Mouse (Mus musculus) left cerebral cortex, adult 9 months (tissue): ENCODE measurements around the gene 9230104L09Rik.
A peak's percentile ranks its signal among the peaks of the same experiment; 100 is the strongest.

Experiments used
- DNase-seq, 2 experiments: peaks; one replicate each; pipeline ENCODE4 v3.0.0; 2022; ENCODE audit warnings: low spot score in 2 of 2

Gene 9230104L09Rik

DNA sequence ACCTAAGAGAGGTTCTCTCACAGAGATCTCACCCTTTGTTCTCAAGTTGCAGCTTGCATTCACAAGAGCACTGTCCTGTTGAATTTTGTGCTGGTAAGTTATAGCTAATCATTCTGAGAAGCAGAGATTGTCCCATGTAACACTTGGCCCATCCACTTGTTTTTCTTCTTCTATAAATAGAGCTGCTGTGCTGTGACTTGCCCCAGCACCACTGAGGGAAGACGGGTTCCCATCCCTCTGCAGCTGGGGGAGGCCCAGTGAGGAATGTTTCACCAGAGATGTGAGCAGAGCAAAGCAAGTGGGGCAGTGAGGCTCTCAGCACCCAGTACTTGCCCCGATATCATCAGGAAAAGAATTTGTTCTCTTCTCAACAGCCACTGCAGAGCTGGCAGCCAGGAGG, at the start of gene 9230104L09Rik:
Gene 9230104L09Rik, minus strand, starts transcription at position 73 of the 400 bp plus-strand sequence.
- DNase-seq = no peak

DNA sequence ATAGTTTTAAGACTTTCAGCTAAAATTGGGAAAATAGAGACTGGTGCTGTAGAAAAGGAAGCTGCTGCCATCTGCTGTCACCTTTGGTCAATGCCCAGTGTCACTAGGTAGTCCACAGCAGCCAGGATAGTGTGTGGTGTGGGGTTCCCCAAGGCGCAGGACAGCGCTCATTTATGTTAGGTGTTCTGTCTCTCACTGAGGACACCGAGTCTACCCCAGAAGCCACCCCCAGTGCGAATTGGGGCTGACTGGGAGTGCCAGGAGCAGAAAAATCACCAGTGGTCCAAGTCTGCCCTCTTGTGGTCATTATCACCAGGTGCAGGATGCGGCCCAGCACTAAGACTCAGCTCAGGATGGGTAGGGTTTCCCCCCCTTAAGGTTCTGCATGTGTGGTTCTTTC, 37.4 kb upstream of the 9230104L09Rik start:
- DNase-seq = peak in 1 of 2 experiments; percentile 74

DNA sequence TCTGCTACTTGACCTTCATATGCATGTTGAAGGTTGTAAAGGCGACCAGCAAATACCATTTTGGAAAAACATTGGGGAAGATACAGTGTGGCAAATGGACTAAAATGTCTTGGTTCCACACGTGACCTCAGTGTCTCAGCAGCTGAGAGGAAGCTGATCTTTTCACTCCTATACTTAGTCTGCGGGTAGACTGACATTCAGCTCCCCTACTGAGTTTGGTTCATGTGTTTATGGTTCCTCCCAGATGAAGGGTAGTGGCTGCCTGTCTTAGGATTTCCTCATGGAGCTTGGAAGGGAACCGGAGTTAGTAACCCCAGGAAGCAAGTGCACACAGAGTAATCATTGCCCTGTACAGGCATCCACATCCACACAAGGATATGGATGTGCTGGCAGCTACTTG, 35.5 kb upstream of the 9230104L09Rik start:
- no peak for DNase-seq

DNA sequence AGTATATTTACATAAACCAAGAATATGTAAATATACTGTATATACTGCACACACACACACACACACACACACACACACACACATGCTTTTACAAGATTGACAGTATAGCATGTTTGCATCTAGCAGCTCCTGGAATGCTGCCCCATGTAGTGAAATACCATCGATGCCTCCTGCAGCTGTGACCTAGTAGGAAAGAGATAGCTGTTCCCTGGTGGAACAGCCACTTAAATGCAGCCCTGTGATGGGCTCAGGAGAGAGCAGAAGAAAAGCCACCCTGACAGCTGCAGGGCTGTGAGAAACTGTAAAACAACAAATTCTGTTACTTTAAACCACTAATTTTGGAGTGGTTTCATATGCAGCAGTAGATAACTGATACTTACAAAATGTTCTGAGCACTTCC, 31.4 kb upstream of the 9230104L09Rik start:
- no peak for DNase-seq

DNA sequence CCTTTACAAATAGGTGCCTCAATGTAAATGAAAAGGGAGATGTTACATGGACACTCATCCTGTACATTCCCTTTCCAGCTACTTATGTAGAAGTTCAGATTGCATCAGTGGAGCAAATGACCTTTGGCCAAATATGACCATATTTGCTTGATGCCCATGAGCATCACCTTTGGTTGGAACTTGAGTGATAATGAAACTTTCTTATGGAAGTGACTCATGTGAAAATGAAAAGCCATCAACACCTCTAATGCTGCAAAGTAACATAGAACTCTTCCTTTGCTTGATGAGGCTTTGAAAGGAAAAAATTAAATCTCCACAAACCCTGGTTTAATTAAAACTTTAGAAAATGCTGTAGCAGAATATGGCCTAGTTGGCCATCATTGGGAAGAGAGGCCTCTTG, 28.3 kb upstream of the 9230104L09Rik start:
- DNase-seq = no peak

DNA sequence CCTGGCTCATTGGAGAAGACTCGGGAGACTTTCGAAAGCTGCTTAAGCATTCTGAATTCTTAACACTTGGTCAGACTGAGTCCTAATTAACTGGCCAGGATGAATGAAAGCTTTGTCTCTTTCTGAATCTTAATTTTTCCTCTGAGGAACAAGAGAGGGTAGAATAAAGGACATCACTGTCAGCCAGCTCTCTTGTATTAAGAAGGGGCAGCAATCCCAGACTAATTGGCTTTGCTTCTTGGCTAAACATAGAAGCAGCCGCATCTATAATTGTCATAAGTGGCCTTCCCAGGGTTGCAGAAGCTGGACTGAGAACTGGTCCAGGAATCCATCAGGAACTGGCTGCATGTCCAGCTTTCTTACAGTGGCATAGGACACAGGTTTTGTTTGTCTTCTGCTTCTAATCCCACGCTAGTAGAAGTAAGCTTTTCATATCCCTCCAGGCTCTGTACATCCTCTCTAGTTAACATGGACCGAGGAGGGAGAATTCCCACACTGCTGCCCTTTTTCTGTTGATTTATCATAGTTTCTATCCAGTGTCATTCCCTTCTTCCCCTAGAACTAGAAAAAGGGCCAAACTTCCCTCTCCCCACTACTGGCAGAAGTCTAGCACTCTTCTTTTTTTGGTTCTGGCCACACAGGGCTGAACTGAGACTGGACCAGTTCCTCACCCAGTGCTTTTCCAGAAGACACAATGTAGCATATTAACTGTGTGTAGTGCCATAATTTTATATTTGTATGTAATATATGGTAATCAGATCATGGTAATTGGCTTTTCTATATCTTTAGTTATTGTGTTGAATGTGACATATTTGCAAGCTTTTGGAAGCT, 25.4 kb upstream of the 9230104L09Rik start:
- DNase-seq = peak in 1 of 2 experiments; percentile 62

DNA sequence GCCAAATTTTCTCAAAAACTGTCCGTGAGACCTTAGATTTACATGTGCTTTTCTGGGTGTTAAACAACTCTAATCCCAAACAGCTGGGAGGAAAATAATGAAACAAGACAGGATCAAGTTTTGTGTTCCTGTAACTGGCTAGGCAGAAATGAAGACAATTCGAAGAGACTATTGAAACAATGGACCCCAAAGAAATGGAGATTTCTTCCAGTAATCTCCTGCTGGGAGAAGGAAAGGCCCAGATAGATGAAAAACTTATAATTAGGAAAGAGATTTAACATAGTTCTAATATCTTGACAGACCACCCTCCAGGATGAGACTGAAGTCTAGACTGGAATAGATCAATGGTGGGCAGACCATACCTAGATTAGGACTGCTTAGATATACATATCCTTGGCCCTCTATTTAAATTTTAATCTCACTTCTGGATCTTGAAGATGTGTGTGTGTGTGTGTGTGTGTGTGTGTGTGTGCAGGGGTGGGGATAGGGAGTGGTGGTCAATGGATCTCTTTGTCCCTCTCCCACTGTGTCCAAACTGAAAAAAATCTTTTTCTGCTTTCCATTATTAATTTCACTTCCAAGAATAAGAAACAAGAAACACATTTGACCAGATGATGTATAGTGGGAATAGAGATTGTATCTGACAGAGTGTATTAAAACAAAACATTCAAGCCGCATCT, 24.6 kb upstream of the 9230104L09Rik start:
- no peak for DNase-seq

DNA sequence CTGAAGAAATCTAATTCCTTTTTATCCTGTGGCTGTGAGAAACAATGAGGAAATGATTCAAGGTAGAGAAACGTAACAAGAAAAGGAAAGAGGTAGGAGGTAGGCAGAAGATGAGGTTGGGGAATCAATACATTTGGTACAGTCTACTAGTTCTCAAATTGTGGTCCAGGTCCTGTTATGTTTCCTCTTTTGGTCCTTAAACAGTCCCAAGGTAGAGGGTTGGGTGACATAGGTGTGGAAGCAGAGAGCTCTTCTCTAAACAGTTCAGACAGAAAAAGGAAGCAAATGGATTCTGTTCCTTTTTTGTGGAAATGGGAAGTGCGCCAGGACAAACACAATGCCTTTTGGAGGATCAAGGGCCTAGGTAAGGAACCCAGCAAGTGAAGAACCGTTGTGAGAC, 24.0 kb upstream of the 9230104L09Rik start:
- DNase-seq = no peak

DNA sequence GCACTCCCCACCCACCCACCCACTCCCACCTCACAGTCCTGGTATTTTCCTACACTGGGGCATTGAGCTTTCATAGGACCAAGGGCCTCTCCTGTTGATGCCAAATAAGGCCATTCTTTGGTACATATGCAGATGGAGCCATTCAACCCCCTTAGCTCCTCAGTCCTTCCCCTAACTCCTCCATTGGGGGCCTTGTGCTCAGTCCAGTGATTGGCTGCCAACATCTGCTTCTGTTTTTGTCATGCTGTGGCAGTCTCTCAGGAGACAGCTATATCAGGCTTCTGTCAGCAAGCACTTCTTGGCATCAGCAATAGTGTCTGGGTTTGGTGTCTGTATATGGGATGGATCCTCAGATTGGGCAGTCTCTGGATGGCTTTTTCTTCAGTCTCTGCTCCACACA, 19.9 kb upstream of the 9230104L09Rik start:
- no peak for DNase-seq

DNA sequence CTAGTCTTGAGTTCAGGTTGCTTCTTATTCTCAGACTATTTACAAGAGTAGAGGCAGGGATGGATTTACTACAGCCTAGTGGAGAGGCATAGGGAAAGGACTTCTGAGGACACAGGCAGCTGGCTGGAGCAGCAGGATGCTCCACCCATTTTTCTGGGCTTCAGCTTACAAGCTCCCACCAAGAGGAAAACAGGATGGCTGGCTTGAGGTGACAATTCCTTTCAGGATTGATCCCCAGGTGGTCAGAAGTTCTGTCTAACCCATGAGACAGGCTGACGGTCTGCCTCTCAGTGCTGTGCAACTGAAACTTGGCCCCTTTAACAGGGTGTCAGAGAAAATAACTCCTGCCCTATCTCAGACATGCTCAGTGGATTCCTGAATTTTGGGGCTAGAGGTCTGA, 14.4 kb upstream of the 9230104L09Rik start:
- DNase-seq = no peak

DNA sequence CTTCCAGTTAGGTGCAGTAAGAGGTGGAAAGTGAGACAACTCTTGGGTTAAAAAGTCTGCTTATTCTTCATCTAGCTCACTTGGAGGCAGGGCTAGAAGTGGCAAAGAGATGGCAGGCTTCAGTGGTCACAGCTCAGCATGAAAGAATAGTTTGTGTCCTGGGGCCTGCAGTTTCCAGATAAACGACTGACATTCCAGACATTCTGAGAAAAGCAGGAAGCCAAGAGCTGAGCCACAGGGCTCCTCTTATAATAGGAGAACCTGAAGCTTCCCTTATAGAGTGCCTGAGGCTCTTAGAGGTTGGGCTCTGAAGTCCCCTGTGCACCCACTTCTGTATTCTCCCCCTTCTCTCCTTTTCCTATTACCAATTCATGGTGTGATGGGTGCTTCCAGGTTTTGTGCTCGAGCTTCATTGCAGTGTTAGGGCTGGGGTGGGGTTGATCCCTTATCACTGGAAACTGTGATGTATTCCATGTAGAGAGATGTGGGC, 13.8 kb upstream of the 9230104L09Rik start:
- no peak for DNase-seq

DNA sequence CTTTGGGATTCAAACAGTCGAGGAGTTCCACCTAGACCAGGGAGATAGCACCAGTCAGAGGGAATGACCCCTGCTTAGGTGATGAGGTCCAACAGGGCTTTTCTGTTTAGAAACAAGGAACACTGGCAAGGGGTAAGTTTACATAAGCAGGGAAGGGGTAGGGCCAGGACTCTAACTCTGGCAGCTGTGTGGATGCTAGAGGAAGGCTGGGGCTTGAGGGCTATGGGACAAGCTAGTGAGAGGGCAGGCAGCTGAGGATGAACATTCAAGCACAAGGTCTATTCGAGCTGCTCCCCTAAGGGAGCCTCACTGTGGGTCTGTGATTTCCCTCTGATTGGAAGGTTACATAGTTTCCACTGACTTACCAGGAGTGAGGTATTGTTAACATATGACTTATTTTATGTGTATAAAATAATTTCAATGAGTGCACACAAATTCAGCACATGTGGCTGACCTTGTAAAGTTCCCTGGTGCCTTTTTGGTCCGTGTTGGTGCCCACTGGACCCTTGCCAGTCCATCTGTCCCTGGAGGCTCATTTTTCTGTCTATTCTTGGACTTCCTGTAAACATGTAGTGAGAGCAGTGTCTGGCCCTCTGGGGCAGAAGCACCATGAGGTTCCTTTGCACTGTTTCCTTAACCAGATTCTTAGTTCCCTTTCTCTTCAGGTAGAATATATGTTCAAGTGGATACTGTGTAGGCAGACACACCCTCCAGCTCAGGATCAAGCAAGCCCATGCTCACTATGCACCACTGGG, 12.4 kb upstream of the 9230104L09Rik start:
- DNase-seq = peak in 1 of 2 experiments; percentile 58

DNA sequence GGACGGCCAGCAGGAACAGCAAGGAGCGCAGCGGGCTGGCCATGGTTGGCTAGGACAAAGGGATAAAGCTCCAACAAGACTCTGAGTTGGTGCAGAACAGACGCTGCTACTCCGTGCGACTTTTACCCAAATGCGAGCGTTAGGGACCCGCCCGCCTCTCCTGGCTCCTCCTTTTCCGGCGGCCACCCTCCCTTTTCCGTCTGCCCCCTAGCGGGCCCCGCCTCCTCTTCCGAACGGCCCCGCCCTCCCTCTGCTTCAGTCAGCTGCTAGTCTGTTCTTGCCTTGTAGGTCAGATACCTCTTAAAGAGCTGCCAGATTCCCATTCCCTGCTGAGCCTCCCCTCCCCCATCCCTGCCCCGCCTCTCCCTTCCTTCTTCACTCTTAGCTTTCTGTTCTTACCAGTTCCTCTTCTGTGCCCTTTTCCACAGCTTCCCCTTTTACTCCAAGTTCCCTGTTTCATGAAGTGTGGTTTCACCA, 10.5 kb upstream of the 9230104L09Rik start, which contains the start of gene Cst3:
Gene Cst3, minus strand, starts transcription at position 358 of the 477 bp plus-strand sequence.
- DNase-seq = peak; percentile 84 to 92

DNA sequence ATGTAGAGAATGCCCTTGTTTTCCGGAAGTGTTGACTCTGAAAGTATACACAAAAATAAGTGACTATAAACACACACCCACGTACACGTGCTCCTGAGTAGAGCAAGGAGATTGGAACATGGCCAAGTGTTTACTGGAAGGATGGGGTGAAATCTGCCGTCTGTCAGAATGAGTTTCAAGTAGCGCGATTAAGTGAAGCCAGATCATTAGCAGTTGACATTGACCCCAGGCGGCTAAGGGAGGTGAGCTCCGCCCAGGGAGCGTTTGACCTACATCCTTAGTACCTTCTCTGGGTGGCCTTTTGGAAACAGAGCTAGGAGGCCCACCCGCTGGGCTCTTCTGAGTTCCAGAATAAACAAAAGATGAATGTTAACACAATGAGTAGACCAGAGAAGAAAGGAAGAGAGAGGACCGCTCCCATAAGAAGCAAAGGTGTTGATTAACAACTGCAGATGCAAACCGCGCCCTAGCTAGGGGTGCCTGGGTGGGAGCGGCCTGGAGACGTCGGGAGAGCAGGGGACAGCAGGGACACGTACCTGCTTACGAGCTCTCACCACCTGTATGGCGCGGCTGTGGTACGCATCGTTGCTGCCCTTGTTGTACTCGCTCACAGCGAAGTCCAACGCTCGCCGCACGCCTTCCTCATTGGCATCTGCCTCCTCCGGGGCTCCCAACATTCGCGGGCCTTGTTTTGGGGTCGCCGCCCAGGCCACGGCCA, 9.9 kb upstream of the 9230104L09Rik start:
- DNase-seq = peak in 1 of 2 experiments; percentile 21

DNA sequence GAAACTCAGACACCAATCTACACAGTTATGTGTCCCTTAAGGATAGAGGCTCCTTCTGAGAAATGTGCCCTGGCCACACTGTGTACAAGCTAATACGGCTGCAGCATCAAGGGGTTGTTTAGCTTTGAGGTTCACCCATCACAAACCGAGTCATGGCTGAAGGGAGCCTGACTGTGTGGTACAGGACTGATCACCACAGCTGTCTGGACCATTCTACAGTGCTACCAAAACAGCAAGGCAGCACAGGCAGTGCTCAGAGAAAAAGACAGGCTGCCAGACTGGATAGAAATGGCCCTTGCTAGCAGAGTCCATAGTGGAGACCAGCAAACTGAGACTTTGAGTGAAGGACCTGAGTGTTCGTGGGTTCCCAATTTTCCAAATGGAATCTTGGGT, 9.4 kb upstream of the 9230104L09Rik start:
- DNase-seq = no peak

DNA sequence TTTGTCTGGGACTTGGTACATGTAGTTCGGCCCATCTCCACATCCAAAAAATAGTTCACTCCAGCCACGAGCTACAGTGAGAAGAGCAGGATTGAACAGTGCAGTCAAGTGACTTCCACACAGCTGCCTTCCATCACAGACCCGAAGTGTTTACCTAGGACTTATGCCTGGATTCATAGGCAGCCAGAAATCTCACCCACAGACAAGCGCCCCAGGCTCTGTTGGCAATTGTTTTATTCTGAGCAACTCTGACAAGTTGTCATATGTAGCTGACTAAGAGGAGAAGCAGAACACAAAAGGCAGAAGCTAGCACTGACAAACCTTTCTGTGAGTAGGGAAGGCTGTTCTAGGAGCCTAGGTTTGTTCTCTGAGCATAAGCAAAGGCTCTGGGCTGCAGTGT, 8.0 kb upstream of the 9230104L09Rik start:
- peak in 1 of 2 experiments; percentile 16 for DNase-seq

DNA sequence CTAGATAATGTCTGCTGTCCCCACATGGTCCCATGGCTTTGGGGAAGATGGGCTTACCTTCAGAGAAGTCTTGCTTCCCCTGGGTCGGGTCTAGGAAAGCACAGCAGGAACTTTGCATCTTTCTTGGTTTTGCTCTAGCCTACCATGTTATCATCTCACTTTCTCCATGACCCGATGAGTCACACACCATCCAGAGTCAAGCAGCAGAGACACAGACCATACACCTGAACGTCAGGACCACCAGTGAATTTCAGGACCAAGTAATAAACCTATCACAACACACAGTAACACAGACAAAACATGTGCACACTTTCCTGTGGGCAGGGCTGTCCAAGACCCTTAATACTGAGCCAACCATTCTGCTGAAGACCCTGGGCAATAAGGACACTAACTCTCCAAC, 5.7 kb upstream of the 9230104L09Rik start:
- DNase-seq = no peak

DNA sequence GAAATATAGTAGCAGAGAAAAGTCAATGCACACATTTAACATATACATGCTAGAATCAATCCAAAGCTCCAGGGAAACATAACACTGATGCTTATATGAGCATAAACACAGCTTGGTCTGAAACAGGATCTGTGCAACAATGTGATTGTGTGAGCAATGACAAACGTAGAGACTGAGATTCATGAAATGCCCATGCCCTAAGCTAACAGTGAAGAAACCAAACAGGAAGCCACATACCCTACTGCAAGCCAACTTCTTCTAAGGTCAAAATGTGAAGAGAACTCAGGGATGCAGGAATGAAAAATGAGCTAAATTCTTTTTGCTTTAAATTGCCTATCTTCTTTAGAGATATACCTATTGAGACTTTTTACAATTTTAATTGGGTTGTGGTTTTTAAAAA, 4.1 kb upstream of the 9230104L09Rik start:
- DNase-seq = no peak

DNA sequence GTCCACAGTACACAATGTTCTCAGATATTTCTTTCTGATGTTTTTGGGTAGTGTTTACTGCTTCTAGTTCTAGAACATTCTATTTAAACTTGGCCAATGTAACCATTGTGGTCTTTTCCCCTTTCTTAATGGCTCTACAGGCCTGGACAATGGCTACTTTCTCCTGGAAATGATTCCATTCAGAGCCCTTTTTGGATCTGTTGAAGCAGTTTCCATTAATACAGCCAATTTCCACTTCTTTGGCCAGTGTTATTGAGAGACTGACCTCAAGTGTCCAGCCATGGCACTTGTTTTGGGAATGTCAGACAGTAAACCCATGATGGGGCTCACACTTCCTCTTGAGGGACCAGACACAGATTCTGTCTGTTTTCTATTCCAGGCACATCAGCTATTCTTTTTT, 3.1 kb downstream of the 9230104L09Rik start:
- peak in 1 of 2 experiments; percentile 20 for DNase-seq

DNA sequence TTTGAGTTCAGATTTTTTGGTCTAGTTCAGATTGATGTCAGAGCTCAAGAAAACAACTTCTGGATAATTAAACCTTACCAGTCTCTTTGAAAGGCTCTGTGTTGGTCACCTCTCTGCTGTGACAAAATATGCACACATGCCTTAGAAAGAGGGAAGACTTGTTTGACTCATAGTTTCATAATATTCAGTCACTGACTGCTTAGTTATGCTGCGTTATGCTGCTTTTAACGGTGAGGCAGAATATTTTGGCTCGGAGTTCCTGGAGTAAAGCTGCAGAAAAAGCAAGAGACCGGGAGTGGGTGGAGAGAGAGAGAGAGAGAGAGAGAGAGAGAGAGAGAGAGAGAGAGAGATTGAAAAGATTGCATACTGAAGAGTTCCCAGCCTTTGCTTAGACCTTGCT, 3.8 kb downstream of the 9230104L09Rik start:
- no peak for DNase-seq

DNA sequence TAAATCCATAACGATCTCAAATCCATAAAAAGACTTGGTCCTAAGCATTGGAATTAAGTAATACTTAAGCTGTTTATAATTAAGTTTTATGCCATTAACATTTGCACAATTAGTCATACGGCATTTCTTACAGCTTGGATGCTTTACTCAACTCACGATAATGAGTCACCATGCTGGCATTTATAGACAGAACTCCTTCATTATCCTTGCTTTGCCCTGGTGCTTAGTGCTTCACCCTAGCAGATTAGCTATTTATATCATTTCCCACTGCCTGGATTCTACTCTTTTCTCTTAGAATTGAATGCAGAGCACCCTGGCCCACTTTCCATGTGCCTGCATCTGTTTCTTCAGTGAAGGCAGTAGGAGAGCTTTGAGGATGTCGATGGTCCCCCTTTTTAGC, 7.3 kb downstream of the 9230104L09Rik start:
- peak in 1 of 2 experiments; percentile 5 for DNase-seq
